Mouse (Mus musculus): Measurements from ENCODE around the gene Spc25.

- TF ChIP-seq POLR2A (IDR thresholded peaks at IDR 0.05; ENCODE audit: borderline replicate concordance, low read depth, low read length): no peak
- no peak for TF ChIP-seq CTCF (IDR thresholded peaks at IDR 0.05; ENCODE audit: low read depth, low read length)
Observed at GRCm38 (mm10) chr2:69224724-69225123, 18.7 kb upstream of the Spc25 start.
